Mouse (Mus musculus): ENCODE data around the gene Rras. TPM values are rescaled to one million over a fixed set of nuclear protein-coding genes. Genes with fewer than 3 reads are reported as not detected.

Gene Rras
- polyA plus RNA-seq, 1 experiment from 2014 or later: 43.2 TPM

GRCm38 (mm10) chr7:45033722-45034359 is 16.1 kb downstream of the Rras start:
- Histone ChIP-seq H3K36me3 (peaks cover 100% of the 10 kb centered on the region), H3K27me3 (no peaks in the 10 kb centered on the region), H3K4me2 (no peak overlapping the region), H3K4me3 (replicated peaks) (no peak overlapping the region), H3K27ac (no peak overlapping the region), H3K9me3 (replicated peaks) (no peaks in the 10 kb centered on the region), H3K9ac (no peak overlapping the region), H3K4me1 (no peaks in the 10 kb centered on the region)
- no peak for ATAC-seq (replicated peaks; ENCODE audit: low FRiP score)
- WGBS: 94% methylated on average over 19 of the region's 19 CpGs

GRCm38 (mm10) chr7:45035631-45036030 is 17.9 kb downstream of the Rras start:
- 90% methylated on average over 3 of the region's 3 CpGs for WGBS
- no peak for ATAC-seq (replicated peaks; ENCODE audit: low FRiP score)

GRCm38 (mm10) chr7:45036702-45037101 is 18.9 kb downstream of the Rras start:
- Histone ChIP-seq H3K9ac (no peak overlapping the region), H3K4me3 (replicated peaks) (no peak overlapping the region), H3K4me1 (no peaks in the 10 kb centered on the region), H3K36me3 (peaks cover 100% of the 10 kb centered on the region), H3K4me2 (no peak overlapping the region), H3K27me3 (no peaks in the 10 kb centered on the region), H3K27ac (no peak overlapping the region), H3K9me3 (replicated peaks) (no peaks in the 10 kb centered on the region)
- WGBS: 82% methylated on average over 11 of the region's 11 CpGs
- no peak for ATAC-seq (replicated peaks; ENCODE audit: low FRiP score)

More at GRCm38 (mm10) chr7:45035631-45036030, 17.9 kb downstream of the Rras start:
- Histone ChIP-seq H3K4me3 (replicated peaks) (no peak overlapping the region), H3K27ac (no peak overlapping the region), H3K9me3 (replicated peaks) (no peaks in the 10 kb centered on the region), H3K4me2 (no peak overlapping the region), H3K9ac (no peak overlapping the region), H3K27me3 (no peaks in the 10 kb centered on the region), H3K36me3 (peaks cover 100% of the 10 kb centered on the region), H3K4me1 (no peaks in the 10 kb centered on the region)

- H3K4me2 ChIP-seq: no peak overlapping the region
- 73% methylated on average over 7 of the region's 7 CpGs for WGBS
- H3K9me3 ChIP-seq (replicated peaks): no peaks in the 10 kb centered on the region
- no peaks in the 10 kb centered on the region for H3K4me1 ChIP-seq
- H3K36me3 ChIP-seq: peaks cover 100% of the 10 kb centered on the region
- H3K9ac ChIP-seq: no peak overlapping the region
- H3K27ac ChIP-seq: no peak overlapping the region
- no peaks in the 10 kb centered on the region for H3K27me3 ChIP-seq
- no peak for ATAC-seq (replicated peaks; ENCODE audit: low FRiP score)
- no peak overlapping the region for H3K4me3 ChIP-seq (replicated peaks)
Measured at GRCm38 (mm10) chr7:45037720-45038361, 20.1 kb downstream of the Rras start.

- no peaks in the 10 kb centered on the region for H3K27me3 ChIP-seq
- ATAC-seq (replicated peaks; ENCODE audit: low FRiP score): no peak
- peaks cover 100% of the 10 kb centered on the region for H3K36me3 ChIP-seq
- WGBS: 92% methylated on average over 9 of the region's 9 CpGs
- no peak overlapping the region for H3K4me3 ChIP-seq (replicated peaks)
- H3K27ac ChIP-seq: no peak overlapping the region
- no peak overlapping the region for H3K9ac ChIP-seq
- no peak overlapping the region for H3K4me2 ChIP-seq
- H3K9me3 ChIP-seq (replicated peaks): no peaks in the 10 kb centered on the region
- no peaks in the 10 kb centered on the region for H3K4me1 ChIP-seq
Measured at GRCm38 (mm10) chr7:45038411-45038810, 20.6 kb downstream of the Rras start.

GRCm38 (mm10) chr7:45040851-45041250 is 23.1 kb downstream of the Rras start:
- Histone ChIP-seq H3K4me1 (no peaks in the 10 kb centered on the region), H3K36me3 (peaks cover 100% of the 10 kb centered on the region), H3K27me3 (no peaks in the 10 kb centered on the region), H3K9ac (no peak overlapping the region), H3K4me3 (replicated peaks) (no peak overlapping the region), H3K9me3 (replicated peaks) (no peaks in the 10 kb centered on the region), H3K4me2 (no peak overlapping the region), H3K27ac (no peak overlapping the region)
- no peak for ATAC-seq (replicated peaks; ENCODE audit: low FRiP score)
- WGBS: 91% methylated on average over 9 of the region's 9 CpGs

- no peak overlapping the region for H3K4me2 ChIP-seq
- WGBS: 90% methylated on average over 14 of the region's 14 CpGs
- no peak overlapping the region for H3K9ac ChIP-seq
- H3K9me3 ChIP-seq (replicated peaks): no peaks in the 10 kb centered on the region
- no peak overlapping the region for H3K4me3 ChIP-seq (replicated peaks)
- peaks cover 100% of the 10 kb centered on the region for H3K36me3 ChIP-seq
- no peak for ATAC-seq (replicated peaks; ENCODE audit: low FRiP score)
- H3K4me1 ChIP-seq: 0 out of 2 replicates have a peak, but pooled peaks cover 7% of the 10 kb centered on the region
- H3K27ac ChIP-seq: no peak overlapping the region
- H3K27me3 ChIP-seq: no peaks in the 10 kb centered on the region
Measured at GRCm38 (mm10) chr7:45043307-45043706, 25.5 kb downstream of the Rras start.

DNA sequence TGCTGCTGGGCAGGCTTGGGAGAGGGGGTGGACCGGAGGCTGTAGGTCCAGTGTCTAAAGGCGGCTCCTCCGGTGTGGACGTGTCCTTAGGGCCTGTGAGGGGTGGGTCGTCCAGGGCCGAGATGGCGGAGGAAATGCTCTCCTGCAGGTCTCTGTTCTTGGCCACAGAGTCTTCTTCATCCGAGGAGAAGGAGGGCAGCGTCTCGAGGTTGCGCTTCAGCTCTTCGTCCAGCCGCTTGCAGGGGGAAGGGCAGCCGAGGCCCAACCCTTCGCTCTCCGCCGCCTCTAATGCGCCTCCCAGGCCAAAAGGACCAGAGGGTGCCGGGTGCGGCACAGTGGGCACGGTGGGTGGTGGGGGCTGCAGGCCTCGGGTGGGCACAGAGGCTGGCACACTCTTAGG is 28.0 kb downstream of the Rras start:
- ATAC-seq (replicated peaks; ENCODE audit: low FRiP score): no peak
- Histone ChIP-seq H3K9me3 (replicated peaks) (no peaks in the 10 kb centered on the region), H3K27me3 (no peaks in the 10 kb centered on the region), H3K36me3 (peaks cover 99% of the 10 kb centered on the region), H3K27ac (no peak overlapping the region), H3K4me1 (peaks cover 23% of the 10 kb centered on the region), H3K4me3 (replicated peaks) (no peak overlapping the region), H3K9ac (no peak overlapping the region), H3K4me2 (no peak overlapping the region)
- WGBS: 91% methylated on average over 22 of the region's 22 CpGs

DNA sequence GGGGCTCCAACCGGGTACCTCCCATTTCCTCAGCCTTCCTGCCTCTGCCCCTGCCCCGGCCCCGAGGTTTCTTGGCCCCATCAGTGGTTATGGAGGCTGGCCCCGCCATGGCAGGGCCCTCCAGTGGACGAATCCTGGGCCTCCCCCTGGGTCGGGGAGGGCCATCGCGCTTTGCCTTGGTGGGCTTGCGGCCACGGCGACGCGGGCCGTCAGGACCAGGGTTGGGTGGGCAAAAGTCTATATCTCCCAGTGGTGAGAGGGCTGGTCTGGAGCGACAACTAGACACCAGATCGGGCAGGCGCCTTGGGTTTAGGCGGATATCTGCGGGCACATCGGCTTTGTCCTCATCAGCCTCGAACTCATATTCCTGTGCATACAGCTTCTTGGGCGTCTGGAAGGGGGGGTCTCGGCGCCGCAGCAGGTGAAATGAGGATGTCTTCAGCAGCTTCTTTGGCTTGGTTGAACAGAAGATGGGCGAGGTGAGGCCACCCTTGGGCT is 29.1 kb downstream of the Rras start:
- no peak for ATAC-seq (replicated peaks; ENCODE audit: low FRiP score)
- no peak overlapping the region for H3K9ac ChIP-seq

GRCm38 (mm10) chr7:45047491-45047890 is 29.7 kb downstream of the Rras start:
- H3K4me1 ChIP-seq: peaks cover 36% of the 10 kb centered on the region
- peaks cover 85% of the 10 kb centered on the region for H3K36me3 ChIP-seq
- WGBS: 96% methylated on average over 14 of the region's 14 CpGs
- no peaks in the 10 kb centered on the region for H3K9me3 ChIP-seq (replicated peaks)
- no peak overlapping the region for H3K27ac ChIP-seq
- no peak overlapping the region for H3K4me2 ChIP-seq
- ATAC-seq (replicated peaks; ENCODE audit: low FRiP score): no peak
- H3K27me3 ChIP-seq: no peaks in the 10 kb centered on the region
- no peak overlapping the region for H3K4me3 ChIP-seq (replicated peaks)
- H3K9ac ChIP-seq: no peak overlapping the region

More for the DNA sequence above, 29.1 kb downstream of the Rras start:
- no peak overlapping the region for H3K4me2 ChIP-seq
- peaks cover 91% of the 10 kb centered on the region for H3K36me3 ChIP-seq
- no peaks in the 10 kb centered on the region for H3K9me3 ChIP-seq (replicated peaks)
- no peak overlapping the region for H3K4me3 ChIP-seq (replicated peaks)
- no peaks in the 10 kb centered on the region for H3K27me3 ChIP-seq
- peaks cover 35% of the 10 kb centered on the region for H3K4me1 ChIP-seq
- WGBS: 94% methylated on average over 26 of the region's 26 CpGs
- H3K27ac ChIP-seq: no peak overlapping the region

DNA sequence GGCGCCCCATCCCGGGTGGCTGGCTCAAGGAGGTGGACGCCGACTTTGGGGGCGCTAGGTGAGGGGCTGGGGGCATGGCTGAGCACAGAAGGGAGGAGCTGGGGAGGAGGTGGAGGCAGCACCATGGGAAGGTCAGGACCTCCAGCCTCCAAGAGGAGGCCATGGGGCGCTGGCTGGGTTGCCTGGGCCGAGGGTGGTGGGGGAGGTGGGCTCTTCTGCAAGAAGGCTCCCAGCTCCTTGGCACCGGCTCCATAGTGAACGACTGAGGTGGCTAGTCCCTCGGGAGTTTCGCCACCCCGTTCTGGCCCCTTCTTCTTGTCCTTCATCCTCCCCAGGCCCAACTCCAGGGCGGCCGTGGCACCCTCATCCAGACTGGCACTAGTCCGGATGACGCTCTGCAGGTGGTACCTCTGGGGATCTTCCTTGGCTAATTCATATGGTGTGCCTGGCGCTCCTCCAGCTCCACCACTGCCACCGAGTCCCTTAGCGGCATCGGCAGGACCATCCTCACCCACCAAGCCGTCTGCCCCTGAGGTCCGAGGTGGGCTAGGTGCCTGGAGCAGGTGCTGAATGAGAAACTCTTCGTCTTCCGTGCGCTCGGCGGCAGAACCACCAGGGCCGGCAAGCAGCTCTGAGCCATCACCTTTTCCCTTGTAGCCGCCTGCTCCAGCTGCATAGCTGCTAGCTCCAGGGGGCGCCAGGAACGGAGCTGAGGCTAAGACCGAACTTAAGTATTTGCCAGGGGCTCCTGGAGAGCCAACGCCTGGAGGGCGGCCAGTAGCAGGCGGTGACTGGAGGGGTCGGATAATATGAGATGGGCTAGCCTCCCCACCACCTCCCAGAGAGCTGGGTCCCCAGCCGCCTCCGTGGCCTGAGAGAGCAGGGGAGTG is 30.5 kb downstream of the Rras start:
- no peak overlapping the region for H3K4me2 ChIP-seq
- H3K4me1 ChIP-seq: peaks cover 36% of the 10 kb centered on the region
- H3K9me3 ChIP-seq (replicated peaks): no peaks in the 10 kb centered on the region
- H3K27me3 ChIP-seq: no peaks in the 10 kb centered on the region
- H3K27ac ChIP-seq: no peak overlapping the region
- ATAC-seq (replicated peaks; ENCODE audit: low FRiP score): no peak
- H3K9ac ChIP-seq: no peak overlapping the region
- no peak overlapping the region for H3K4me3 ChIP-seq (replicated peaks)
- peaks cover 78% of the 10 kb centered on the region for H3K36me3 ChIP-seq
- 93% methylated on average over 38 of the region's 38 CpGs for WGBS

All from kidney, embryonic 15.5 days (tissue).